Mouse (Mus musculus): ENCODE measurements at regions not wholly inside any gene's neighbourhood (a gene's known extent, or its start where the extent isn't known, plus 50 kb on each side); places are given as distances from the start of the nearest gene placed in this dataset.

- TF ChIP-seq CTCF (IDR thresholded peaks at IDR 0.05; ENCODE audit: borderline replicate concordance, control insufficient read depth, extremely low read depth, insufficient read depth, low read length, poor library complexity) (no peak), POLR2A (IDR thresholded peaks at IDR 0.05; ENCODE audit: control insufficient read depth, extremely low read depth, insufficient read depth, low read length, poor library complexity) (no peak)
These were observed 62.8 kb upstream of the Dph5 start for GRCm38 (mm10) chr3:115824792-115825191.

Measured in thymus, adult 2 months (tissue).